8 mouse cellular contexts compared by ENCODE assay signal in the genomic region with DNA sequence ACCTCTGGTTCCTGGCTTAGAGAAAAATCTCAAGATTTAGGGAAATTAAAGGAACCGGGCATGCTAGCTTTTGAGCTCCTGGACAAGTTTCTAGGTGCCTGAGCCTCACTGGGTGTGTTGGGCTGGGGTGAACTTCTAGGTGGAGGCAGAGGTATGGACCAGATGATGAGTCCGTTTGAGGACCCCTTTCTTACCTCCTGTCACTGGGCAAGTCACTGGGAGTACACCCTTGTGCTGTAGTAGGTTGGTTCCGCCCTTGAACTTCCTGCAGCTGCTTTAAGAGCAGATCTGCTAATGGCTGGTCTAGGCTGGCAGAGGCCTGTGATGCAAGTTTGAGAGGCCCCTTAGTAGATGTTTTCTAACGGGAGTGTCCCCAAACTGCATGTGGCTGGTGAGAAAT. TPM values are rescaled to one million over a fixed set of nuclear protein-coding genes. Genes with fewer than 3 reads are reported as not detected.
DNase-seq lines count a peak whose midpoint lies in the region; ATAC-seq and TF ChIP-seq lines count a peak whose summit lies in the region.

No protein-coding gene starts in this region.

- 78% methylated on average over 4 of the region's 4 CpGs for WGBS in cerebellum, adult 2 months
- 46% methylated on average over 4 of the region's 4 CpGs for WGBS in hindbrain, embryonic 13.5 days
- 35% methylated on average over 4 of the region's 4 CpGs for WGBS in limb, embryonic 15.5 days
- 45% methylated on average over 4 of the region's 4 CpGs for WGBS in midbrain, embryonic 15.5 days

- DNase-seq in cerebellum, adult 2 months, result peak in 1 of 2 experiments; percentile 16
- DNase-seq in cerebellum, adult 11-12 months, result no peak
- DNase-seq in thymus, postnatal 25 days, result peak; percentile 55
- no peak for DNase-seq in right cerebral cortex, postnatal 10 days (ENCODE audit: low spot score in 2 of 2)

- no peaks in the 10 kb centered on the region for H3K36me3 ChIP-seq in hindbrain, embryonic 13.5 days
- H3K36me3 ChIP-seq in limb, embryonic 15.5 days, result no peaks in the 10 kb centered on the region
- H3K36me3 ChIP-seq in midbrain, embryonic 15.5 days (replicated peaks), result no peaks in the 10 kb centered on the region

- ATAC-seq in hindbrain, embryonic 13.5 days (ENCODE audit: low FRiP score), result peak; percentile 39; the same call in 1 of the 2 replicates
- ATAC-seq in limb, embryonic 15.5 days (ENCODE audit: insufficient number of reproducible peaks, low FRiP score, low TSS enrichment, low read depth), result 0 out of 2 replicates have a peak, but pooled peaks have one; percentile 48
- ATAC-seq in midbrain, embryonic 15.5 days (replicated peaks), result no peak

- H3K4me2 ChIP-seq in hindbrain, embryonic 13.5 days, result peak overlapping the region; percentile 91
- H3K4me2 ChIP-seq in limb, embryonic 15.5 days, result peak overlapping the region; percentile 97
- H3K4me2 ChIP-seq in midbrain, embryonic 15.5 days, result peak overlapping the region; percentile 89

- peak overlapping the region; percentile 70 for H3K27ac ChIP-seq in cerebellum, adult 2 months (ENCODE audit: insufficient read depth, low read length)
- no peak overlapping the region for H3K27ac ChIP-seq in embryonic fibroblast, embryonic 13.5 days (ENCODE audit: insufficient read depth, low read length)
- no peak overlapping the region for H3K27ac ChIP-seq in hindbrain, embryonic 13.5 days
- 0 out of 2 replicates have a peak overlapping the region, but pooled peaks have one; percentile 19 for H3K27ac ChIP-seq in limb, embryonic 15.5 days
- H3K27ac ChIP-seq in midbrain, embryonic 15.5 days, result peak overlapping the region; percentile 51; the same call in 1 of the 2 replicates

- no peak for TF ChIP-seq CTCF in cerebellum, adult 2 months (IDR thresholded peaks at IDR 0.05; ENCODE audit: borderline replicate concordance, insufficient read depth, low read depth, low read length)
- TF ChIP-seq CTCF in embryonic fibroblast, embryonic 13.5 days (IDR thresholded peaks at IDR 0.05; ENCODE audit: borderline replicate concordance, insufficient read depth, low read length), result no peak

- H3K4me3 ChIP-seq in cerebellum, adult 2 months (replicated peaks; ENCODE audit: insufficient read depth, low read depth, low read length), result peak overlapping the region; percentile 53
- H3K4me3 ChIP-seq in embryonic fibroblast, embryonic 13.5 days (ENCODE audit: insufficient read depth, low read length), result peak overlapping the region; percentile 16
- peak overlapping the region; percentile 61 for H3K4me3 ChIP-seq in hindbrain, embryonic 13.5 days
- H3K4me3 ChIP-seq in limb, embryonic 15.5 days, result peak overlapping the region; percentile 54
- peak overlapping the region; percentile 66 for H3K4me3 ChIP-seq in midbrain, embryonic 15.5 days

- peaks cover 20% of the 10 kb centered on the region for H3K4me1 ChIP-seq in cerebellum, adult 2 months (ENCODE audit: control insufficient read depth, insufficient read depth, low read length)
- H3K4me1 ChIP-seq in embryonic fibroblast, embryonic 13.5 days (ENCODE audit: control insufficient read depth, insufficient read depth, low read length), result peaks cover 4% of the 10 kb centered on the region; the same call in 1 of the 2 replicates
- peaks cover 24% of the 10 kb centered on the region for H3K4me1 ChIP-seq in hindbrain, embryonic 13.5 days (replicated peaks)
- peaks cover 33% of the 10 kb centered on the region for H3K4me1 ChIP-seq in limb, embryonic 15.5 days
- peaks cover 23% of the 10 kb centered on the region for H3K4me1 ChIP-seq in midbrain, embryonic 15.5 days

- no peak for TF ChIP-seq POLR2A in cerebellum, adult 2 months (IDR thresholded peaks at IDR 0.05; ENCODE audit: borderline replicate concordance, insufficient read depth, low read length)
- TF ChIP-seq POLR2A in embryonic fibroblast, embryonic 13.5 days (IDR thresholded peaks at IDR 0.05; ENCODE audit: low read depth, low read length), result no peak

- peak overlapping the region; percentile 90 for H3K9ac ChIP-seq in hindbrain, embryonic 13.5 days
- no peak overlapping the region; the same call in 1 of the 2 replicates for H3K9ac ChIP-seq in limb, embryonic 15.5 days
- peak overlapping the region; percentile 76 for H3K9ac ChIP-seq in midbrain, embryonic 15.5 days

- H3K27me3 ChIP-seq in cerebellum, adult 2 months (ENCODE audit: control insufficient read depth, insufficient read depth, low read length), result no peaks in the 10 kb centered on the region
- peaks cover 26% of the 10 kb centered on the region for H3K27me3 ChIP-seq in hindbrain, embryonic 13.5 days
- H3K27me3 ChIP-seq in limb, embryonic 15.5 days, result peaks cover 4% of the 10 kb centered on the region; the same call in 1 of the 2 replicates
- H3K27me3 ChIP-seq in midbrain, embryonic 15.5 days (replicated peaks), result 0 out of 2 replicates have a peak, but pooled peaks cover 3% of the 10 kb centered on the region

- H3K9me3 ChIP-seq in hindbrain, embryonic 13.5 days, result no peaks in the 10 kb centered on the region
- H3K9me3 ChIP-seq in limb, embryonic 15.5 days, result no peaks in the 10 kb centered on the region
- no peaks in the 10 kb centered on the region for H3K9me3 ChIP-seq in midbrain, embryonic 15.5 days

RNA-seq across cellular contexts. Expression of gene Ampd3, which starts 1.1 kb away (rescaled TPM):
- polyA plus RNA-seq in cerebellum, adult 2 months (2012; rRNA removed), result 19.0 and 21.1 TPM in 2 replicates
- polyA plus RNA-seq in embryonic fibroblast, embryonic 13.5 days (2011; ENCODE audit: insufficient read length, low read depth, missing spikeins), result 4.6 and 8.8 TPM in 2 replicates
- polyA plus RNA-seq in hindbrain, embryonic 13.5 days (2015; fragmentation: Nextera tagmentation; extraction: Ambion mirVana), result 4.3 and 4.9 TPM in 2 replicates
- polyA plus RNA-seq in limb, embryonic 15.5 days (2015; fragmentation: Nextera tagmentation; extraction: Ambion mirVana), result 13.9 and 15.0 TPM in 2 replicates
- polyA plus RNA-seq in midbrain, embryonic 15.5 days (2015; fragmentation: Nextera tagmentation; extraction: Ambion mirVana), result 9.7 and 10.1 TPM in 2 replicates

Comparison
In these comparisons a context has a peak if more than half of its experiments do, and no peak if none do; other contexts are left out.
1. H3K27ac ChIP-seq: peak in cerebellum, adult 2 months (single experiment), limb, embryonic 15.5 days (single experiment) and midbrain, embryonic 15.5 days (single experiment); none in embryonic fibroblast, embryonic 13.5 days (single experiment) and hindbrain, embryonic 13.5 days (single experiment).
2. H3K4me3 ChIP-seq: peak in every context shown above with its lines; median percentile 66 in midbrain, embryonic 15.5 days; 61 in hindbrain, embryonic 13.5 days; 54 in limb, embryonic 15.5 days; 53 in cerebellum, adult 2 months; 16 in embryonic fibroblast, embryonic 13.5 days.
3. Peak in every context shown above with its lines, with median percentiles within 50 percentile points of each other: H3K4me2 ChIP-seq.